Mouse (Mus musculus) liver, postnatal 0 days (tissue): ENCODE data around the gene Sidt1.

Experiments
- CTCF ChIP-seq: sonication (generic); IDR thresholded peaks from 2 replicates; pipeline ENCODE4 v1.5.1; 2016; ENCODE audit warnings: antibody characterized with exemption, low read depth
- EP300 ChIP-seq: IDR thresholded peaks from 2 replicates; pipeline ENCODE4 v1.6.1; 2016; ENCODE audit warnings: antibody characterized with exemption, low read depth, mild to moderate bottlenecking

- TF ChIP-seq CTCF: no peak
- no peak for TF ChIP-seq EP300
Measured at GRCm38 (mm10) chr16:44265562-44265961, 67.4 kb downstream of the Sidt1 start.
